Mouse (Mus musculus): ENCODE results near the gene 9230104L09Rik. TPM values are rescaled to one million over a fixed set of nuclear protein-coding genes. Genes with fewer than 3 reads are reported as not detected.

The 9230104L09Rik gene
- polyA plus RNA-seq, 1 experiment, result not detected

- no peak overlapping the region for H3K4me3 ChIP-seq
- no peak overlapping the region for H3K4me2 ChIP-seq (ENCODE audit: low read depth)
- H3K79me2 ChIP-seq (ENCODE audit: control insufficient read depth, insufficient read depth), result no peaks in the 10 kb centered on the region
- no peaks in the 10 kb centered on the region for H3K36me3 ChIP-seq (ENCODE audit: control insufficient read depth, insufficient read depth)
- no peak for TF ChIP-seq POLR2A (IDR thresholded peaks at IDR 0.05; ENCODE audit: insufficient read length, low read depth)
- no peak for TF ChIP-seq POLR2AphosphoS2 (IDR thresholded peaks at IDR 0.05; ENCODE audit: insufficient read length, low read depth)
- no peak for TF ChIP-seq E2F4 (IDR thresholded peaks at IDR 0.05; ENCODE audit: insufficient read depth)
- no peak for TF ChIP-seq CEBPB (IDR thresholded peaks at IDR 0.05; ENCODE audit: insufficient read depth, poor library complexity, severe bottlenecking)
- TF ChIP-seq SRF (IDR thresholded peaks at IDR 0.05; ENCODE audit: control insufficient read depth, insufficient read length, low read depth), result no peak
- TF ChIP-seq TCF12 (IDR thresholded peaks at IDR 0.05; ENCODE audit: insufficient read depth, poor library complexity, severe bottlenecking), result no peak
- TF ChIP-seq USF1 (IDR thresholded peaks at IDR 0.05; ENCODE audit: low read depth), result no peak
- no peak for TF ChIP-seq MYOD1 (IDR thresholded peaks at IDR 0.05; ENCODE audit: control insufficient read depth in 1 of 3, insufficient read length in 2 of 3, low read depth in 2 of 3)
- TF ChIP-seq REST (IDR thresholded peaks at IDR 0.05; ENCODE audit: insufficient read depth, insufficient read length), result no peak
- TF ChIP-seq MYOG (IDR thresholded peaks at IDR 0.05; ENCODE audit: control insufficient read depth in 1 of 3, insufficient read depth in 1 of 3, insufficient read length in 2 of 3, low read depth in 2 of 3), result no peak
- H3ac ChIP-seq (ENCODE audit: control insufficient read depth, insufficient read length), result no peak overlapping the region
- H3K27me3 ChIP-seq (ENCODE audit: control insufficient read depth, insufficient read depth, insufficient read length), result no peaks in the 10 kb centered on the region
These were observed 25.4 kb upstream of the 9230104L09Rik start for GRCm38 (mm10) chr2:148890021-148890851.

- Histone ChIP-seq H3K4me3 (no peak overlapping the region), H3K27me3 (ENCODE audit: control insufficient read depth, insufficient read depth, insufficient read length) (no peaks in the 10 kb centered on the region), H3K79me2 (ENCODE audit: control insufficient read depth, insufficient read depth) (no peaks in the 10 kb centered on the region), H3K36me3 (ENCODE audit: control insufficient read depth, insufficient read depth) (no peaks in the 10 kb centered on the region), H3ac (ENCODE audit: control insufficient read depth, insufficient read length) (no peak overlapping the region), H3K4me2 (ENCODE audit: low read depth) (no peak overlapping the region)
- TF ChIP-seq MAX (IDR thresholded peaks at IDR 0.05; ENCODE audit: low read depth) (no peak), REST (IDR thresholded peaks at IDR 0.05; ENCODE audit: insufficient read depth, insufficient read length) (no peak), E2F4 (IDR thresholded peaks at IDR 0.05; ENCODE audit: insufficient read depth) (no peak), POLR2AphosphoS2 (IDR thresholded peaks at IDR 0.05; ENCODE audit: insufficient read length, low read depth) (no peak)
These were observed 24.6 kb upstream of the 9230104L09Rik start for GRCm38 (mm10) chr2:148889331-148890010.

GRCm38 (mm10) chr2:148888872-148889271 lies 24.0 kb upstream of the 9230104L09Rik start:
- Histone ChIP-seq H3K79me2 (ENCODE audit: control insufficient read depth, insufficient read depth) (no peaks in the 10 kb centered on the region), H3K36me3 (ENCODE audit: control insufficient read depth, insufficient read depth) (no peaks in the 10 kb centered on the region), H3K27me3 (ENCODE audit: control insufficient read depth, insufficient read depth, insufficient read length) (no peaks in the 10 kb centered on the region), H3K4me3 (no peak overlapping the region), H3K4me2 (ENCODE audit: low read depth) (no peak overlapping the region), H3ac (ENCODE audit: control insufficient read depth, insufficient read length) (no peak overlapping the region)
- TF ChIP-seq MYOD1 (IDR thresholded peaks at IDR 0.05; ENCODE audit: control insufficient read depth in 1 of 3, insufficient read length in 2 of 3, low read depth in 2 of 3) (no peak), POLR2AphosphoS2 (IDR thresholded peaks at IDR 0.05; ENCODE audit: insufficient read length, low read depth) (no peak), USF1 (IDR thresholded peaks at IDR 0.05; ENCODE audit: low read depth) (no peak), REST (IDR thresholded peaks at IDR 0.05; ENCODE audit: insufficient read depth, insufficient read length) (no peak), TCF3 (IDR thresholded peaks at IDR 0.05; ENCODE audit: insufficient read length, low read depth) (no peak), CEBPB (IDR thresholded peaks at IDR 0.05; ENCODE audit: insufficient read depth, poor library complexity, severe bottlenecking) (no peak), POLR2A (IDR thresholded peaks at IDR 0.05; ENCODE audit: insufficient read length, low read depth) (no peak), SRF (IDR thresholded peaks at IDR 0.05; ENCODE audit: control insufficient read depth, insufficient read length, low read depth) (no peak), E2F4 (IDR thresholded peaks at IDR 0.05; ENCODE audit: insufficient read depth) (no peak), MAX (IDR thresholded peaks at IDR 0.05; ENCODE audit: low read depth) (no peak), MYOG (IDR thresholded peaks at IDR 0.05; ENCODE audit: control insufficient read depth in 1 of 3, insufficient read depth in 1 of 3, insufficient read length in 2 of 3, low read depth in 2 of 3) (no peak), TCF12 (IDR thresholded peaks at IDR 0.05; ENCODE audit: insufficient read depth, poor library complexity, severe bottlenecking) (no peak)

- no peaks in the 10 kb centered on the region for H3K27me3 ChIP-seq (ENCODE audit: control insufficient read depth, insufficient read depth, insufficient read length)
- no peak overlapping the region for H3K4me3 ChIP-seq
- no peaks in the 10 kb centered on the region for H3K36me3 ChIP-seq (ENCODE audit: control insufficient read depth, insufficient read depth)
- H3K79me2 ChIP-seq (ENCODE audit: control insufficient read depth, insufficient read depth), result no peaks in the 10 kb centered on the region
- H3K4me2 ChIP-seq (ENCODE audit: low read depth), result no peak overlapping the region
- no peak for TF ChIP-seq USF1 (IDR thresholded peaks at IDR 0.05; ENCODE audit: low read depth)
- TF ChIP-seq CEBPB (IDR thresholded peaks at IDR 0.05; ENCODE audit: insufficient read depth, poor library complexity, severe bottlenecking), result no peak
- TF ChIP-seq REST (IDR thresholded peaks at IDR 0.05; ENCODE audit: insufficient read depth, insufficient read length), result no peak
- TF ChIP-seq SRF (IDR thresholded peaks at IDR 0.05; ENCODE audit: control insufficient read depth, insufficient read length, low read depth), result no peak
- TF ChIP-seq POLR2A (IDR thresholded peaks at IDR 0.05; ENCODE audit: insufficient read length, low read depth), result no peak
- no peak for TF ChIP-seq MAX (IDR thresholded peaks at IDR 0.05; ENCODE audit: low read depth)
- no peak overlapping the region for H3ac ChIP-seq (ENCODE audit: control insufficient read depth, insufficient read length)
These were observed 19.9 kb upstream of the 9230104L09Rik start for GRCm38 (mm10) chr2:148884738-148885137.

GRCm38 (mm10) chr2:148879199-148879598 lies 14.4 kb upstream of the 9230104L09Rik start:
- TF ChIP-seq REST (IDR thresholded peaks at IDR 0.05; ENCODE audit: insufficient read depth, insufficient read length) (no peak), TCF12 (IDR thresholded peaks at IDR 0.05; ENCODE audit: insufficient read depth, poor library complexity, severe bottlenecking) (no peak), POLR2A (IDR thresholded peaks at IDR 0.05; ENCODE audit: insufficient read length, low read depth) (no peak), SRF (IDR thresholded peaks at IDR 0.05; ENCODE audit: control insufficient read depth, insufficient read length, low read depth) (no peak), MYOG (IDR thresholded peaks at IDR 0.05; ENCODE audit: control insufficient read depth in 1 of 3, insufficient read depth in 1 of 3, insufficient read length in 2 of 3, low read depth in 2 of 3) (no peak), TCF3 (IDR thresholded peaks at IDR 0.05; ENCODE audit: insufficient read length, low read depth) (no peak), MAX (IDR thresholded peaks at IDR 0.05; ENCODE audit: low read depth) (no peak), MYOD1 (IDR thresholded peaks at IDR 0.05; ENCODE audit: control insufficient read depth in 1 of 3, insufficient read length in 2 of 3, low read depth in 2 of 3) (no peak), E2F4 (IDR thresholded peaks at IDR 0.05; ENCODE audit: insufficient read depth) (no peak), CEBPB (IDR thresholded peaks at IDR 0.05; ENCODE audit: insufficient read depth, poor library complexity, severe bottlenecking) (no peak), POLR2AphosphoS2 (IDR thresholded peaks at IDR 0.05; ENCODE audit: insufficient read length, low read depth) (no peak), USF1 (IDR thresholded peaks at IDR 0.05; ENCODE audit: low read depth) (no peak)
- peak overlapping the region; percentile 42 for H3K4me2 ChIP-seq (ENCODE audit: low read depth)

More at GRCm38 (mm10) chr2:148879199-148879598, 14.4 kb upstream of the 9230104L09Rik start:
- H3ac ChIP-seq (ENCODE audit: control insufficient read depth, insufficient read length), result no peak overlapping the region
- no peak overlapping the region for H3K4me3 ChIP-seq
- no peaks in the 10 kb centered on the region for H3K27me3 ChIP-seq (ENCODE audit: control insufficient read depth, insufficient read depth, insufficient read length)
- H3K36me3 ChIP-seq (ENCODE audit: control insufficient read depth, insufficient read depth), result no peaks in the 10 kb centered on the region
- H3K79me2 ChIP-seq (ENCODE audit: control insufficient read depth, insufficient read depth), result peaks cover 9% of the 10 kb centered on the region
